Mouse (Mus musculus) neural tube, embryonic 13.5 days (tissue): Measurements from ENCODE around the gene Elp4. TPM values are rescaled to one million over a fixed set of nuclear protein-coding genes. Genes with fewer than 3 reads are reported as not detected.

Experiments
- ATAC-seq: fragments of 200-750 bp; cut with Nextera tagmentation; 2 replicates; pipeline ENCODE4 v1.8.0; 2017; ENCODE audit warnings: low read depth, mild to moderate bottlenecking, moderate TSS enrichment, moderate library complexity
- H3K27ac ChIP-seq: fragments of 300-500 bp; sonication (generic); replicated peaks from 2 replicates; pipeline ENCODE4 v1.5.1; 2015; ENCODE audit warnings: moderate library complexity, mild to moderate bottlenecking, inconsistent platforms
- H3K27me3 ChIP-seq: fragments of 300-500 bp; sonication (generic); 2 replicates; pipeline ENCODE4 v1.6.1; 2015; ENCODE audit warnings: mild to moderate bottlenecking, inconsistent platforms
- H3K36me3 ChIP-seq: fragments of 300-500 bp; sonication (generic); 2 replicates; pipeline ENCODE4 v1.6.1; 2015; ENCODE audit warnings: mild to moderate bottlenecking, inconsistent platforms
- H3K4me1 ChIP-seq: fragments of 300-500 bp; sonication (generic); replicated peaks from 2 replicates; pipeline ENCODE4 v1.6.1; 2015; ENCODE audit warnings: inconsistent platforms
- H3K4me2 ChIP-seq: fragments of 300-500 bp; sonication (generic); 2 replicates; pipeline ENCODE4 v1.6.1; 2015; ENCODE audit warnings: inconsistent platforms, mild to moderate bottlenecking, moderate library complexity
- H3K4me3 ChIP-seq: fragments of 300-500 bp; sonication (generic); 2 replicates; pipeline ENCODE4 v1.5.1; 2015; ENCODE audit warnings: mild to moderate bottlenecking, inconsistent platforms
- H3K9ac ChIP-seq: fragments of 300-500 bp; sonication (generic); 2 replicates; pipeline ENCODE4 v1.6.1; 2015; ENCODE audit warnings: moderate library complexity, mild to moderate bottlenecking, inconsistent platforms
- H3K9me3 ChIP-seq: fragments of 300-500 bp; sonication (generic); 2 replicates; pipeline ENCODE4 v1.6.1; 2016; ENCODE audit warnings: inconsistent platforms
- WGBS: fragments of 180-500 bp; shearing (Covaris S2); methylation state at CpG from one replicate; pipeline ENCODE4 v1.1.7; 2015; 5-methylcytosine and 5-hydroxymethylcytosine counted together
- polyA plus RNA-seq: library from polyadenylated mRNA; unstranded; fragments of >200 nt; fragmentation: Nextera tagmentation; extraction: Ambion mirVana; gene quantifications from 2 replicates; pipeline ENCODE4 v1.2.1, GENCODE M21; 2015

Elp4 gene
- polyA plus RNA-seq, 1 experiment from 2014 or later, result 42.5 TPM

DNA sequence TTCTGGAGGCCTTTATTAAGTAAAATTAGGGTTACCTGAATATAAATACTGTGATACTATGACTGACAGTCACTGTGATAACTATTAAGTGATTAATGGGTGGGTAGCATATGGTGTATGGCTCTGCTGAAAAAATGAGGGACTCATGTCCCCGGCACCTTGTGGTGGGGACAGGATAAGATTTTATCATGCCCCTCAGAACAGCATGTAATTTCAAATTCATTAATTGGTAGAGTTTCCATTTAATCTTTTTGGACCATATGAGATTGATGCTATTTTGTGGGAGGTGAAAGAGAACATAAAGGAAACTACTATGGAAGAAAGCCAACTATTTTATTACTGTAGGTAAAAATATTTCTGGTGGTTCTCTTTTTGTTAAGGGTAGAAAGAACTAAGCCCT is 31.0 kb downstream of the Elp4 start:
- no peak overlapping the region for H3K4me2 ChIP-seq
- no peaks in the 10 kb centered on the region for H3K4me1 ChIP-seq
- H3K9ac ChIP-seq, result no peak overlapping the region
- 79% methylated on average over 1 of the region's 1 CpGs for WGBS
- H3K4me3 ChIP-seq, result no peak overlapping the region
- H3K27me3 ChIP-seq, result no peaks in the 10 kb centered on the region
- no peak for ATAC-seq
- 0 out of 2 replicates have a peak, but pooled peaks cover 5% of the 10 kb centered on the region for H3K9me3 ChIP-seq
- H3K27ac ChIP-seq, result no peak overlapping the region
- H3K36me3 ChIP-seq, result peaks cover 6% of the 10 kb centered on the region; the same call in 1 of the 2 replicates

- Histone ChIP-seq H3K27ac (no peak overlapping the region), H3K4me3 (no peak overlapping the region), H3K4me2 (no peak overlapping the region), H3K9me3 (no peaks in the 10 kb centered on the region), H3K36me3 (no peaks in the 10 kb centered on the region), H3K4me1 (no peaks in the 10 kb centered on the region), H3K27me3 (no peaks in the 10 kb centered on the region), H3K9ac (no peak overlapping the region)
- ATAC-seq, result no peak
- 55% methylated on average over 2 of the region's 2 CpGs for WGBS
These were observed 49.6 kb downstream of the Elp4 start for GRCm38 (mm10) chr2:105854740-105855139.

GRCm38 (mm10) chr2:105852971-105853370 is 51.4 kb downstream of the Elp4 start:
- no peaks in the 10 kb centered on the region for H3K4me1 ChIP-seq
- no peaks in the 10 kb centered on the region for H3K36me3 ChIP-seq
- ATAC-seq, result no peak

GRCm38 (mm10) chr2:105851714-105852293 is 52.6 kb downstream of the Elp4 start:
- H3K9me3 ChIP-seq, result no peaks in the 10 kb centered on the region
- H3K4me3 ChIP-seq, result no peak overlapping the region
- H3K27me3 ChIP-seq, result no peaks in the 10 kb centered on the region
- H3K27ac ChIP-seq, result no peak overlapping the region
- no peak overlapping the region for H3K4me2 ChIP-seq
- no peak overlapping the region for H3K9ac ChIP-seq
- no peaks in the 10 kb centered on the region for H3K4me1 ChIP-seq
- no peak for ATAC-seq
- no peaks in the 10 kb centered on the region for H3K36me3 ChIP-seq

More at GRCm38 (mm10) chr2:105852971-105853370, 51.4 kb downstream of the Elp4 start:
- Histone ChIP-seq H3K27ac (no peak overlapping the region), H3K9me3 (no peaks in the 10 kb centered on the region), H3K9ac (no peak overlapping the region), H3K4me3 (no peak overlapping the region), H3K27me3 (no peaks in the 10 kb centered on the region), H3K4me2 (no peak overlapping the region)
- WGBS, result 93% methylated on average over 2 of the region's 2 CpGs

DNA sequence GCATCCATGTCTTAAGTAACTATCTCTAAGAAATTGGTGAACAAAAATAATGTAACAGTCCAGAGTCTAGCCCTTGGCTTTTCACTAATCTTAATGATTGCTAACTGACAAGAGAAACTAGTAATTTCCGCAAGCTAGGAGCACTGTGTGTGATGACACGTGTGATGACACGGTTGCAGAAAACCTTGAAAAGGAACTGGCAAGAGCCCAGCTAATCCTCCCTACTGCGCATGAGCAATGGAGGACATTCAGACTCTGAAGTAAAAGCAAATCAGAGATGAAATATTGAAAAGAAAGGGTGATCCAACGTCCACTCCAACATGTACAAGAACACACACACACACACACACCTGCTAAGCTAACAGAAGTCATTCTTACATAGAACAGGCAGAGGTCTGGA is 61.2 kb downstream of the Elp4 start:
- 94% methylated on average over 5 of the region's 5 CpGs for WGBS
- ATAC-seq, result no peak
- no peak overlapping the region for H3K4me3 ChIP-seq
- H3K36me3 ChIP-seq, result peaks cover 5% of the 10 kb centered on the region; the same call in 1 of the 2 replicates
- H3K4me1 ChIP-seq, result no peaks in the 10 kb centered on the region
- H3K27ac ChIP-seq, result no peak overlapping the region
- no peaks in the 10 kb centered on the region for H3K27me3 ChIP-seq
- no peak overlapping the region for H3K4me2 ChIP-seq
- no peaks in the 10 kb centered on the region for H3K9me3 ChIP-seq
- H3K9ac ChIP-seq, result no peak overlapping the region

DNA sequence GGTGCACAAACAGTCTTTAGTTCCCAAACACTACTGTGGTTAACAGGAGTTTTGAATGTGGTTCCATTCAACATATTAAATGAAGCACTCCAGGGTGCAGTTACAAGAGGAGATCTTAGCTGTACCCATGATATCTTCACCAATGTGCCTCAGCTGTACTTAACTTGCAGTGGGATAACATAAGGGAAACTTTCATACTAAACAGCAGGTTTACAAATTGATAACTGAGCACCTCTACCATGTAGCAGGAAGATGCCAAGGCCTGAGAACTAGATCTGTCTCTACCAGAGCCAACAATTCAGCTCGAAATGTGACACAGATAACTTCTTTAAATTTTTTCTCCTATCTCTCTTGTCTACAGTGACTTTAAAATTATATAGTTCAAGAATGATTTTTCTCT is 86.4 kb downstream of the Elp4 start:
- Histone ChIP-seq H3K36me3 (no peaks in the 10 kb centered on the region), H3K9me3 (no peaks in the 10 kb centered on the region), H3K9ac (no peak overlapping the region), H3K4me2 (no peak overlapping the region), H3K27ac (no peak overlapping the region), H3K27me3 (no peaks in the 10 kb centered on the region), H3K4me3 (no peak overlapping the region), H3K4me1 (no peaks in the 10 kb centered on the region)
- 88% methylated on average over 1 of the region's 1 CpGs for WGBS
- ATAC-seq, result no peak

GRCm38 (mm10) chr2:105815170-105815569 is 89.2 kb downstream of the Elp4 start:
- Histone ChIP-seq H3K4me1 (no peaks in the 10 kb centered on the region), H3K27me3 (no peaks in the 10 kb centered on the region), H3K9ac (no peak overlapping the region), H3K4me3 (no peak overlapping the region), H3K4me2 (no peak overlapping the region), H3K9me3 (no peaks in the 10 kb centered on the region), H3K36me3 (no peaks in the 10 kb centered on the region), H3K27ac (no peak overlapping the region)
- 70% methylated on average over 3 of the region's 3 CpGs for WGBS
- ATAC-seq, result no peak

DNA sequence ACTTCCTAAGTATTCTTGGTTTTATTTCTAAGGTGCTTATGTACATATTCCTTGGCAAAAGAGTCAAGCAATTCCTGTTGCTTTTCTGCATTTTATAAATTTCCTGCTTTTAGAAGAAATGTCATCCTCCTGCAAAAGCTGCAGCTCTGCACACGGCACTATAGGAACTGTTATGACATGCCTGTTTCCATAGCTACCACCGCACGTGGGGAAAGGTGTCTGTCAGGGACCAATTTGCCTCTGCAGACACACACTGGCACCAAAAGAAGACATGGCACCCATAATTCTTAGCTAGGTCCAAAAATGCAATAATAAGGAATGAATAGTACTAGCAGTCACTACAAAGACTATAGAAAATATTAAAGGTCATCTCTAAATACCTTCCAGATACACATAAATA is 91.3 kb downstream of the Elp4 start:
- no peak overlapping the region for H3K4me2 ChIP-seq
- WGBS, result 65% methylated on average over 3 of the region's 3 CpGs
- no peak overlapping the region for H3K4me3 ChIP-seq
- H3K36me3 ChIP-seq, result no peaks in the 10 kb centered on the region
- no peaks in the 10 kb centered on the region for H3K27me3 ChIP-seq
- H3K4me1 ChIP-seq, result no peaks in the 10 kb centered on the region
- no peak overlapping the region for H3K9ac ChIP-seq
- H3K9me3 ChIP-seq, result no peaks in the 10 kb centered on the region
- H3K27ac ChIP-seq, result no peak overlapping the region
- no peak for ATAC-seq

DNA sequence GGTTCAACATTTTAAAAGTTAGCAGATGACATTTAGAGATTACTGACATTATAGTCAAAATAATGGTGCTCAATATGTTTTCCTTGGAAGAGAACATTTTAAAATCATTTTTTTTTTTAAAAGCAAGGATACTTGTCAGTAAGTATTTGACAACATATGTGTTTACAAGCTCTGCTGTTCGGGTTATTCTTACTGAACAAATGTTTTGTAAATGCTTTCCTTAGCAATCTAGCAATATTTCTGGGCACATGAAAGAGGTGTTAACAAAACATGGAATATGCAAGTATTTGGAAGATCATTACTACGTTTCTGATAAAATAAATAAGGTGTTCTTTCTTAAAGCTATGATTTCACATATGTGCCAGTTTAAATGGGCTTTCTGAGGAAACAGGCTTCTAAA is 94.1 kb downstream of the Elp4 start:
- Histone ChIP-seq H3K4me2 (no peak overlapping the region), H3K4me1 (no peaks in the 10 kb centered on the region), H3K9ac (no peak overlapping the region), H3K27ac (no peak overlapping the region), H3K27me3 (no peaks in the 10 kb centered on the region), H3K9me3 (no peaks in the 10 kb centered on the region), H3K4me3 (no peak overlapping the region), H3K36me3 (no peaks in the 10 kb centered on the region)
- 85% methylated on average over 2 of the region's 2 CpGs for WGBS
- no peak for ATAC-seq

- H3K27me3 ChIP-seq, result no peaks in the 10 kb centered on the region
- no peak overlapping the region for H3K4me3 ChIP-seq
- no peak overlapping the region for H3K9ac ChIP-seq
- H3K36me3 ChIP-seq, result no peaks in the 10 kb centered on the region
- no peaks in the 10 kb centered on the region for H3K9me3 ChIP-seq
- 82% methylated on average over 2 of the region's 2 CpGs for WGBS
- no peaks in the 10 kb centered on the region for H3K4me1 ChIP-seq
- ATAC-seq, result no peak
- no peak overlapping the region for H3K4me2 ChIP-seq
- H3K27ac ChIP-seq, result no peak overlapping the region
These were observed 97.8 kb downstream of the Elp4 start for GRCm38 (mm10) chr2:105806571-105806970.

DNA sequence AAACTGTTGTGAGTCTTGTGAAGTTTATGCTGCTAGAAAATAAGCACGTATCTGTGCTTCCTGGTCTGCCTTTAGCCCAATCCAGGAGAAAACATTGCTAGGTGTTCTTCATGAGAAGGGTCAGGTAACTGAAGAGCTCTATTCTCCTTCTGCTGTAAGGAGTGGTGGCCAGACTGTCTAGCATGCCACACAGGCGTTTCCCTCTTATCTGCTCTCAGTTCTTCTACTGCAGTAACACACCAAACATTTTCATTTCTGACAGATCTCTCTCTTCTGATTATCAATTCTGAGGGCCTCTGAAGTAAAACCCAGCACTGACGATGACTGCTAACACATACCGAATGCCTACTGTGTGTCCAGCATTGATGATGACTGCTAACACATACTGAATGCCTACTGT is 98.3 kb downstream of the Elp4 start:
- 87% methylated on average over 4 of the region's 4 CpGs for WGBS

DNA sequence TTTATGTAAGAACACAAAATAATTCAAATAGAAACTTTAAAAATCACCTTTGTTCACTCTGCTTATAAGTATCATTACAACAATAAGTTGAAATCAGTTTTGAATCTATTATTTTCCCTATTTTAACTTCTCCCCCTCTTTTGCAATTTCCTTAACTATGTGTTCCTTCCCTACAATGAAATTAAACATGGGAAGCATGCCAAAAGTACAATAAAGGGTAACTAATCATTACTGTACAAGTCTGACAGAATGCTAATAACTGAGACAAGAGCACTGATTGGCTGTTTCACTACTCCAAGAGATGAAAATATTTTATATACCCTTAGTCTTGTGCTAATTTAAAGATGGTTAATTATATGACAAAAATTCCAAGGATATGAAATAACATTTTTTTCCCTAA is 99.2 kb downstream of the Elp4 start:
- Histone ChIP-seq H3K27me3 (no peaks in the 10 kb centered on the region), H3K36me3 (no peaks in the 10 kb centered on the region), H3K4me2 (no peak overlapping the region), H3K4me3 (no peak overlapping the region), H3K9me3 (no peaks in the 10 kb centered on the region), H3K27ac (no peak overlapping the region), H3K9ac (no peak overlapping the region), H3K4me1 (no peaks in the 10 kb centered on the region)
- ATAC-seq, result no peak

More for the DNA sequence above, 98.3 kb downstream of the Elp4 start:
- H3K36me3 ChIP-seq, result no peaks in the 10 kb centered on the region
- no peaks in the 10 kb centered on the region for H3K4me1 ChIP-seq
- H3K9ac ChIP-seq, result no peak overlapping the region
- no peak overlapping the region for H3K4me3 ChIP-seq
- no peak overlapping the region for H3K4me2 ChIP-seq
- no peak for ATAC-seq
- no peaks in the 10 kb centered on the region for H3K9me3 ChIP-seq
- H3K27ac ChIP-seq, result no peak overlapping the region
- H3K27me3 ChIP-seq, result no peaks in the 10 kb centered on the region

DNA sequence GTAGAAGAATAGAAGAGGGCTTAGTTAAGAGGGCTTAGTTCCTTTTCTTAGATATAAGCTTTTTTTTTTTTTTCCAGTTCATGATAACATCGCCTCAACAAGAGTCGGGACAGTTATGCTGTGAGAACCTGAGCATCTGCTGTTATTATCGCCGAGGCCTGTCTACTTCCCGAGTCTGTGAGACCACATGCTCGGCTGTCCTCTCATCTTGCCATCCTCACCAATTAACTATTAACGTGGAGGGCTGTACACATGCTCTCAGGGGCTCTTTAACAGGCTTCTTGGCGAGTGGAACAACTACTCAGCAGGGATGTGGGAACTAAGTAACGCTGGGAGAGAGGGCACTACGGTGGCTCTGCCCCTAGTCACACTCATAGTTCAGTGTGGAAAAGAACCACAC is 99.9 kb downstream of the Elp4 start:
- no peaks in the 10 kb centered on the region for H3K4me1 ChIP-seq
- no peak for ATAC-seq
- no peaks in the 10 kb centered on the region for H3K27me3 ChIP-seq
- no peak overlapping the region for H3K4me2 ChIP-seq
- no peaks in the 10 kb centered on the region for H3K9me3 ChIP-seq
- H3K9ac ChIP-seq, result no peak overlapping the region
- no peak overlapping the region for H3K27ac ChIP-seq
- 21% methylated on average over 10 of the region's 10 CpGs for WGBS
- H3K36me3 ChIP-seq, result no peaks in the 10 kb centered on the region
- no peak overlapping the region for H3K4me3 ChIP-seq
